Mouse (Mus musculus) olfactory bulb, adult 2 months (tissue): Measurements from ENCODE around the gene Wdsub1.

Experiments
- CTCF ChIP-seq: fragments of 200-500 bp; IDR thresholded peaks from 2 replicates; pipeline ENCODE4 v1.5.1; 2012; ENCODE audit warnings: low read depth, mild to moderate bottlenecking, low read length, moderate library complexity; ENCODE audit not compliant: insufficient read depth
- POLR2A ChIP-seq: fragments of 200-500 bp; IDR thresholded peaks from 2 replicates; pipeline ENCODE4 v1.6.1; 2012; ENCODE audit warnings: mild to moderate bottlenecking, low read depth, low read length, moderate library complexity; ENCODE audit not compliant: insufficient read depth

- no peak for TF ChIP-seq CTCF
- no peak for TF ChIP-seq POLR2A
These were observed 54.2 kb downstream of the Wdsub1 start for GRCm38 (mm10) chr2:59828103-59828655.
